Mouse (Mus musculus) embryo, embryonic 11 days (tissue): Measurements from ENCODE around the gene Thap2.

Experiments
- DNase-seq: peaks from one replicate; pipeline ENCODE4 v3.0.0-alpha.2; 2015

Thap2 gene

DNA sequence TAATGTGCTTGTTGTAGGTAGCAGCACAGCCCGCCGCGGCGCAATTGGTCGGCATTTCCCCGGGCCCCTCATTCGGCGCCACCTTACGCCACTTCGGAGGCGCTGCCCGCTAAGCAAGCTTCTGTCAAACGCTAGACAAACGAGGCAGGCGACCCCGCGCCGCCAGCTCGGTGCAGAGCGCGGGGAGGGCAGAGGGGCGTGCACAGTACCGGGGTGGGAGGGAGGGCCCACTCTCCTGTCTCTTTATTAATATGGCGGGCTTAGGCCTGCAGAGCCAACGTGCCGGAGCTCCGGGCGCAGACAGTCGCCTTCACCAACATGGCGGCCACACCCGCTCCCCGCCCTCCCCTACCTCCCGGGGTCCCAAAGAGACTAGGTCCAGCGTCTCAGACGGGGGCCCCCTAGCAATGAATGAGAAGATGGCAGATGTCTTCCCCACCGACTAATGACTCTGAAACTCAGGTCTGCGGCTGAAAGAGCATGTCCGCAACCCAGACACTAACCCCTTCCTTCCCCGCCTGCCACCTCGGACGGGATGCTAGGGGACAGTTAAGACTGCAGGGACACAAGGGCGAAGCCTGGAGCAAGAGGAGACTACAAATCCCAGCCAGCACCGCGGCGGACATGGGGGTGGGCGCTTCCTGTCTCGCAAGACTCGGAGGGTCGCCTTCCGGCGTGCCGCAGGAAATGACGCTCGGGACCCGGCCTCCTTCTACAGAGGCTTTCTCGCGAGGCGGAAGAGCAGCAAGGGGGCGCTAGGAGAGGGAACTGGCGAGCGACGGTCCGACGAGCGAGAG, at the start of gene Thap2, which contains the start of gene Zfc3h1:
Gene Thap2 (minus strand): TSS at position 223 of the 797 bp plus-strand sequence.
Gene Zfc3h1 (plus strand): TSS at position 739 of the 797 bp plus-strand sequence.
- DNase-seq, result peak; percentile 99

DNA sequence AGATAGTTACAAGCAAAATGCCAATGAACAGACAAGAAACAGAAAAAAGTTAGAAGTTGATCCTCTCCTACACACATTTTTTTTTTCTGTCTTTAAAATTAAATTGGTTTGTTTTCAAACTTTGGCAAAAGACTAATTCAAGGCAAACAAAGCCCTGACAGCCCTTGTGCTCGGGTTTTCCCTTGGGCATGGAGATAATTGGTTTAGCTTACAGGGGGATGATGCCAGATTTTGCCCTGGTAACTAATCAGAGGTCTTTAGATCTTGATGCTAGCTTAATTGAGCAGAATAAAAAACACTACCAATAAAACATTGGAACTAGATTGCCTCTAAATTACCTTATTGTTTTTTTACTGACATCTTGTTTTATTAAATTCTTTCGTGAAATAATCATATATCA, 41.1 kb upstream of the Thap2 start:
- DNase-seq, result no peak

DNA sequence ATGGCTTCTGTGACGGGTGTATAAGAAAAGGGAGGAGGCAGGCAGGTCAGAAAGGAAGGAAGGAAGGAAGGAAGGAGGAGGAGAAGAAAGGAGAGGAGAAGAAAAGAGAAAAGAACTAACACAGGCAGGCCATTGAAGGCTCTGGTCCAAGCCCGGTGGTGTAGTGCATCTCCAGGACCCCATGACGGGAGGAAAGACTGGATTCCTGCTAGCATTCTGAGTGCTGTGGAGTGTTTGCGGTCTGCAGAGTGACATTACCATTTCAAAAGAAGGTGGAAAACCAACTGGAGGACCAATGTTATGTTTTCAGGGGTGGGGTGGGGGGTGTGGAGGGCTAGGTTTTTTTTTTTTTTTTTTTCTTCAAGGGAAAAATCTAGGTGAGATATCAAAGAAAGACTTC, 37.7 kb upstream of the Thap2 start:
- no peak for DNase-seq

GRCm38 (mm10) chr10:115414056-115414455, 29.8 kb upstream of the Thap2 start:
- DNase-seq, result no peak

- no peak for DNase-seq
Measured at GRCm38 (mm10) chr10:115413496-115413895, 29.3 kb upstream of the Thap2 start.

- DNase-seq, result peak; percentile 73
Measured at GRCm38 (mm10) chr10:115406393-115406792, 22.1 kb upstream of the Thap2 start.

DNA sequence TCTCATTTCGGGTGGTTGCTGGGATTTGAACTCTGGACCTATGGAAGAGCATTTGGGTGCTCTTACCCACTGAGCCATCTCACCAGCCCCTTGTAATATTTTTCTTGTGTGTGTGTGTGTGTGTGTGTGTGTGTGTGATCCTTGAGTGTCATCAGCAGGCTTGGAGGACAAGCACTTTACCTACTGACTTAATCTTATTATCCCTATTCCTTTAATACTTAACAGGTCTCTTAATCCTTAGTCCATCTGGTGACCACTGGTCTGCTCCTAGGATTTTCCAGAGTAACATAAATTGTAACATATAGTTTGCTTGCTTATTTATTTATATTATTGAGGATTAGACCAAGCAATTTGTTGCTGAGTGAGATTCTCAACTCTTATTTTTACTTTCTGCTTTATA, 7.7 kb upstream of the Thap2 start:
- DNase-seq, result no peak

DNA sequence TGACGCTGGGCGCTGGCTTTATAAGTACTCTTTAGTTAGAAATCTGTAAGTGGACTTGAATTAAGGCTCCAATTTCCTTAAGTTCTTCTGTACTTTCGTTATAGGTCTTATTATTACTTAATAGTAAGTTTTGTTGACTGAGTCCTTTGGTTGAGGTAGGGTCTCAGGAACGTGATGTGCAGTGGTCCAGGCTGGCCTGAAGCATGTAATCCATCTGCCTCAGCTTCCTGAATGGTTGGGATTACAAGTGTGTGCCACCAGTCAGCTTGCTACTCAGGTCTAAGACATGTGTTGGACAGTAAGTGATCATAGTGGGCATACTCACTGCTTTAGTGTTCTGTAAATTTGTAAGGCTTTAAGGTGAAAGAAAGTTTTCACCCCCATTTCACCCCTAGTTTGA, 6.8 kb upstream of the Thap2 start:
- no peak for DNase-seq

DNA sequence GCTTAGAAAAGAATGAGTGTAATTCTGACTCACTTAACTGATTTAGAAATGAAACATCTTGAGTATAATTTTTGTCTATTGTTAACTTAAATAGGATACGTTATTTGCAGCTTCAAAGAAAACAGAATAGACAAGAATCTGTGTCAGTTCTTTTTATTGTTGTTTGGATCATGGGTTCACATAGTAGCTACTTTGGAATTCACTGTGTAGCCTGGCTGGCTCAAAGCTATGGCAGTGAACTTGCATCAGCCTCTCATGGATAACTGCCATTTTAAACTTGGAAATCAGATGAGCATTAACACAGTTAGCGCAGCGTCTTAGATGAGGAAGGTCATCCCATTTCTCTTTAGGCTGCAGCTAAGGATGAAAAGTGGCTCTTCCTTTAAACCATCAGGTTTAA, 3.6 kb upstream of the Thap2 start:
- DNase-seq, result no peak

- DNase-seq, result peak; percentile 74
Measured at GRCm38 (mm10) chr10:115385018-115386002, 1.1 kb upstream of the Thap2 start.

- peak; percentile 32 for DNase-seq
Measured at GRCm38 (mm10) chr10:115383644-115384220, 511 bp downstream of the Thap2 start.

DNA sequence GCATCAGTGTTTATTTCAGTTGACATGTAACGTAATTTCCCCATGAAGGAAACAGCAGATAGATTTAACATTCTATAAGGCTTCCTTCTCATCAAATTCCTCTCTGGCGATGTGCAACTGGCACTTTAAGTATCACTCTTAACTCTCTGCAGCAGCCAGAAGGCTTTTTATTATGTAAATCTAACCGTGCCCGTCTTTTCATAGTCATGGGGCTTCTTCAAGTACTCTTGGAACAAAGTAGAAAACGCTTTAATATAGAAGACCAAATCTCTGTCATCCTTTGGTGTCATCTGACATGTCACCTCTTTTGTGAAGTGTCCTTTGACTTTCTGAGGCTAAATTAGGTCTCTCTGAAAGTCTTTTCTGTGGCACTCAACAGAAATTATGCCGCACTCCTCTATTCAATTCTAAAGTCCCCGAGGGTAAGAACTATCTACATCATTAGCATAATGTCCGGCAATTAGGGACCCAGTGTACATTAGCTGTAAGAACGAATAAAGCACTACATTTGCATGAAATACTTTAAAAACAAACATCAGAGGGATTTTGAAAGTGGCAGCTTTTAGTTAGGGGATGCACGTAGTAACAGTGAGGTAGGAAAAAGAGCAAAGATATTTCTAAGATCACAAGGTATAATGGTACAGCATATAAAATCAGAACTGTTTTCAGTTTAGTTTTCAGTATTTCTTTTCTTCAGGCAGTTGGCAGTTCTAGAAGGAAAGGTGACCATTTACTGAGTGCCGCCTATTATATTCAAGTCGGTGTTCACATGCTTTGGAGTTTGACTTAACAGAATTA, 1.2 kb downstream of the Thap2 start:
- DNase-seq, result peak; percentile 37

- no peak for DNase-seq
Measured at GRCm38 (mm10) chr10:115381506-115382084, 2.6 kb downstream of the Thap2 start.

DNA sequence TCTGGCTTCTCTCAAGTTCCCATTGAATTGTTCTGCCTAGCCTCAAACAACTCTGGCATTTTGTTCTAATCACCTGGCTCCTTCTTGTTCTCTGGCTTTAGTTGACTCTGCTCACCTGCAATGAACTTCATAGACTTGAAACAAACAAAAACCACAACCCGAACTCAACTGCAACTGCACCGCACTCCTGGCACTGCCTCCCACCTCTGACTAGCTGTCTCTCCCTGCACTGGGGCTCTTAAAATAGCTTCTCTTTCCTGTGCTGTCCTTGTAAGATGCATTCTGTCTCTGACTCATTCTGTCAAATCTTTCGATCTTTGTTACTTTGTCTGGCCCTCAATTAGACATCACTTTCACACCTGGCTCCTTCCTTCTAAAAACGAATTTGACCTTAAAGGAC, 21.1 kb downstream of the Thap2 start:
- DNase-seq, result no peak

DNA sequence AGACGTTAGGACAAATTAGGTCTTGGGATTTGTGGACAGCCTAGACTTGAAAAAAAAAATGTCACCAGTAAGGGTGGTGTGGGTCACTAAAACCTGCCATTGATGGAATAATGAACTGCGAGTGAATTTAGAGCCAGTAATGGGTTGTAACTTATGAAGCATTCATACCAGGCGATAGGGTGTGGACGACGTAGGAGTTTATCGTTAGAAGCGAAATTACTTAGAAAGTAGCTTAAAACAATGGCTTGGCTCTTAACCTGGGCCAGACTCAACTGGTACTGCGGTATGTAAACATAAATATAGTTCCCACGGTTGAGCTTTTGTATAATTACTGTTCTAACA, 21.6 kb downstream of the Thap2 start:
- DNase-seq, result no peak

GRCm38 (mm10) chr10:115361840-115362622, 22.2 kb downstream of the Thap2 start, which contains the start of gene Tmem19:
Tmem19 (minus strand) TSS chr10:115362501.
- peak; percentile 98 for DNase-seq

GRCm38 (mm10) chr10:115359066-115359465, 25.2 kb downstream of the Thap2 start:
- no peak for DNase-seq

DNA sequence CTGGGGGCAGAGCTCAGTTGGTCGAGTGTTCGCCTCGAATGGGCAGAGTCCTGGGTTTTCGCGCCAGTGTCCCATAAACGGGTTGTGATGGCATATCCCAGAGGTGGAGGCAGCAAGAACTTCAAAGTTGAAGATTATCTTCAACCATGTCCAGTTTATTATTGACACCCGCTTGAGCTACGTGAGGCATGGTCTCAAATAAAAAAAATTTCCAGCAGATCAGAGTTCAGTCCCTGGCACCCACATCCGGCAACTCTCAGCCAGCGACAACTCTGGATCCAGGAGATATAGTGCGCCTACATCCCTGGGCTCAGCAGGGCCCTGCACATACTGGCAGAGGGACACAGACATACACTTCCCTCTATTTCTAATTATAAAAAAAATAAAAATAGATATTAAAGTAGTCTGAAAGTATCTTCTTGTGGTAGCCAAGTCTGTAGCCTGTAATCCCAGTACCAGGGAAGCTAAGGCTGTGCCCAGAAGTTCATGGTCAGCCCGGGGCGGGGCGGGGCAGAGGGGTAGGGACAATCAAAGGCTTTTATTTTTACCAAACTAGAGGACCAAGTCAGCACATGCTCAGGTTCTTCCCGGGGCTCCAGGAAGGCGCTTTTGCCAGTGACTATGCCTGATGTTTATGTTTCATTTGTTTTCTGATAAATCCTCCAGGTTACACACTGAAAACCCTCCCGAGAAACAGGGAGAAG, 25.9 kb downstream of the Thap2 start:
- no peak for DNase-seq

DNA sequence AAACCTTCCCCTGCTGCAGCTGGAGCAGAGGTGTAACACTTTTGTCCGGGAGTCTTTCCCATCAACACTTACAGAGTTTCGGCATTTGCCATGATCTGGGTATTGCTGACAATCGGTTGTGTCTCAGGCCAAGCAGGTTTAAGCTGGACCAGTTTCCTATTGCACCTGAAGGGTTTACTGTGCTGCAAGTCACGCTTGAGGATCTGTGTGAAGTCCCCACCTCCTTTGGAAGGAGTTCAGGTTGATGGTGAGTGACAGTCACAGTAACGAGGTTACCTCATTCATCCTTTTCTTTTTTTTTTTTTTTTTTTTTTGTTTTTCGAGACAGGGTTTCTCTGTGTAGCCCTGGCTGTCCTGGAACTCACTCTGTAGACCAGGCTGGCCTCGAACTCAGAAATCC, 28.1 kb downstream of the Thap2 start:
- no peak for DNase-seq

GRCm38 (mm10) chr10:115355016-115355415, 29.2 kb downstream of the Thap2 start:
- no peak for DNase-seq

- peak; percentile 3 for DNase-seq
Measured at GRCm38 (mm10) chr10:115354553-115354952, 29.7 kb downstream of the Thap2 start.
